Mouse (Mus musculus) central nervous system, embryonic 11.5 days (tissue): ENCODE data around the gene Zfp114. TPM values are rescaled to one million over a fixed set of nuclear protein-coding genes. Genes with fewer than 3 reads are reported as not detected.

Source experiments
- polyA plus RNA-seq: library from polyadenylated mRNA; depleted of rRNA; stranded (reverse); fragments of >200 nt; gene quantifications from 2 replicates; pipeline ENCODE4 v1.2.3, GENCODE M21; 2012; rRNA removed

Zfp114 gene
- 2.0 and 3.0 TPM in 2 replicates for polyA plus RNA-seq

DNA sequence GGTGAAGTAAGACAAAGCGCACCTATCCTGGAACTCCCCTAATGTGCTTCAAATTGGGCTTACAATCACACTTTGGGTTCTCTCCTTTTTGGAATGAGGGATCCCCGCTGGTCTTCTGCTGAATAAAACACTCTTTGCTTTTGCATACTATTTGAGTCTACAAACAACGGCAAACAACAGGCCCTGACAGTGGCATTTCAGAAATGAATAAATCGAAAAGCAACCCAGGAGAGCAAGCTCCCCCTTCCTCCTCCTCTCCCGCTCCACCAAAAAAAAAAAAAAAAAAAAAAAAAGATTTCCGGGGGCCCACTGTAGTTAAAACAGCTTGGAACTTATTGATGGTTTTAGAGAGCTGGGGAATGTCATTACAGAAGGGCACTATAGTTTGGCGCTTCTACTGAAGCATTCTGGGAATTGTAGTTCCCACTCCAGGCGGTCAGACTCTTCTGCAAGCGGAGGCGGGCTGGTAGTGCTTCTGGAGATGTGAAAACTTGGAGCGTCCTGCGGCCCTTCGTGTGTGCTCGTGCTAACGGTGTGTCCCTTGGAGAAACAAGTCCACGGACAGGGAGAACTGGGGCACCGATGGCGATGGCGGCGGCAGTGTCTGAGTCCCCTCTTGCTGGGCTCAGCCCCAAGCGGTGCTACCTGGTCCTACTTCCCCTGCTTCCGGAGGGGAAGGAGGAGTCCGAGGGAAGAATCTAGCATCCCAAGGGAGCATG is at the start of gene Zfp114:
Gene Zfp114, plus strand, starts transcription at position 443 of the 719 bp plus-strand sequence.

DNA sequence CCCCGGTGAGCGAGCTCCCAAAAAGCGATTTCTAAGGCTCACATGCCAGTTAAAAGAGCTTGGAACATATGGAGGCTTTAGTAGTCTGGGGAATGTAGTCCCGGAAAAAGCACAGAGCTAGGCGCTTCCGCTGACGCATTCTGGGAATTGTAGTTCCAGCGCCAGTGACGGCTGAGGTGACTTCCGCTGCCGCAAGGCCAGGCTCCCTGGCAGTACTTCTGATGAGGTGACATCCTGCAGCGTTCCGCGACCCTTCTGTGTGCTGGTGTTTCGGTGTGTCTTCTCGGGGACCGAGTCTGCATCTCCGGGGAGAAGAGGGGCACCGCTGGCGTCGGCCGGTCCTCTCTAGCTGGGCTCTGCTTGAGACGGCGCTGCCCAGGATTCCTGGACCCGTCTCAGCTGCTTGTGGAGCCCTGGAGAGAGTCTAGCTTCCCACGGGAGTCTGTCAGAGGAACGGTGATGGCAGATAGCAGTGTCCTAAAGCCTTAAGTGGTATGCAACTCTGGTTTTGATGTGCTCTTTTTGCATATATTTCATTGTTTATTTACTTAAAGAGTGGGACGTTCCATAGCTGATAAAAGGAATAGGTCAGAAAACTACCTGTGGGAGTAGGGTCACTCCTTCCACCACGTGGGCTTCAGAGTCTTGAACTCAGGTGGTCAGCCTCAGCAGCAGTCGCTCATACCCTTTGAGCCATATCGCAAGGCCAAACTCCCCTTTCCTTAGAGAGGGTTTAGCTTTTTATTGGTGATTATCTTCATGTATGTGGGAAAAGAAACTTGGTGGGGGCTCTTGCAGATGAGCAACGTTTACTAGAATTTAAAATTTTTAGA is 40.6 kb upstream of the Zfp114 start, which contains the start of gene Zfp235:
Gene Zfp235, plus strand, starts transcription at position 174 of the 833 bp plus-strand sequence.

DNA sequence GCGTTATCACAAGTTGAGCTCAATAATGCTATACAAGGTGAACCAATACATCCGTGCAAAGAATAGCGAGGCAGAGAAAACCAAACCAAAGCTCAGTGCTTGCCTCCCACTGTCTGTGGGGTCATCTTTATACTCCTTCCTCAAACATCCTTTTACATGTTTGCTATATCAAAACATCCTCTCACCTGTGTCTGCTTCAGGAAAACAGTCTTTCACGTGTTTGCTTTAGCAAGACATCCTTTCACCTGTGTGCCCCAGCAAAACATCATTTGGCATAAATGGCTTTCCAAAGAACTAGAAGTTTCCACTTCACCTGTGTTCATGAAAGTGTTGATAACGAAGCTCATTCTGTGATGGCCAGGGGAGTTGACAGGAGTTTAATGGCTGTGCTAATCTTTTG is 36.5 kb downstream of the Zfp114 start, which contains the start of gene Zfp111:
Gene Zfp111, minus strand, starts transcription at position 101 of the 400 bp plus-strand sequence.

Other genes starting within 250 kb of the Zfp114 start
- not detected in 2 replicates for gene Vmn1r179, start 248.1 kb upstream of the Zfp114 start, polyA plus RNA-seq
- gene Vmn1r180, start 224.4 kb upstream of the Zfp114 start, polyA plus RNA-seq = not detected in 2 replicates
- gene Vmn1r181, start 200.4 kb upstream of the Zfp114 start, polyA plus RNA-seq = not detected in 2 replicates
- not detected in 2 replicates for gene V1rd19, start 173.4 kb upstream of the Zfp114 start, polyA plus RNA-seq
- gene Vmn1r183, start 121.8 kb upstream of the Zfp114 start, polyA plus RNA-seq = not detected in 2 replicates
- gene Zfp180, start 93.1 kb upstream of the Zfp114 start, polyA plus RNA-seq = 32.3 and 35.1 TPM in 2 replicates
- gene Zfp112, start 62.7 kb upstream of the Zfp114 start, polyA plus RNA-seq = 2.6 and 3.6 TPM in 2 replicates
- gene Zfp235, start 40.9 kb upstream of the Zfp114 start, polyA plus RNA-seq = 9.4 and 12.1 TPM in 2 replicates
- 6.3 and 7.0 TPM in 2 replicates for gene Zfp111, start 36.4 kb downstream of the Zfp114 start, polyA plus RNA-seq
- gene Zfp109, start 62.5 kb downstream of the Zfp114 start, polyA plus RNA-seq = 3.0 and 4.6 TPM in 2 replicates
- gene Zfp108, start 79.7 kb downstream of the Zfp114 start, polyA plus RNA-seq = 1.5 and 3.2 TPM in 2 replicates
- gene Zfp93, start 95.4 kb downstream of the Zfp114 start, polyA plus RNA-seq = 4.5 and 6.8 TPM in 2 replicates
- gene Zfp61, start 126.2 kb downstream of the Zfp114 start, polyA plus RNA-seq = 46.2 and 50.8 TPM in 2 replicates
- gene Zfp94, start 141.6 kb downstream of the Zfp114 start, polyA plus RNA-seq = 15.5 and 18.2 TPM in 2 replicates
- 0.16 and 0.25 TPM in 2 replicates for gene Tescl, start 158.9 kb downstream of the Zfp114 start, polyA plus RNA-seq
- 0.02 TPM in 1 of 2 replicates, not detected in the other for gene Lypd5, start 174.1 kb downstream of the Zfp114 start, polyA plus RNA-seq
- gene Kcnn4, start 195.2 kb downstream of the Zfp114 start, polyA plus RNA-seq = 7.4 and 11.9 TPM in 2 replicates
- 39.6 and 40.1 TPM in 2 replicates for gene Smg9, start 224.6 kb downstream of the Zfp114 start, polyA plus RNA-seq